Mouse (Mus musculus) layer of hippocampus, postnatal 25 days (tissue): ENCODE measurements around the gene Ccdc159. TPM values are rescaled to one million over a fixed set of nuclear protein-coding genes. Genes with fewer than 3 reads are reported as not detected.
A peak's percentile ranks its signal among the peaks of the same experiment; 100 is the strongest.

Experiments used
- DNase-seq, 2 experiments: peaks; one replicate each; pipeline ENCODE4 v3.0.0; 2022; ENCODE audit warnings: mixed read lengths in 2 of 2, low spot score in 1 of 2; ENCODE audit errors: extremely low spot score in 1 of 2
- total RNA-seq, 2 experiments: library from RNA; stranded (reverse); gene quantifications; 2 replicates each; pipeline ENCODE4 v1.2.3; 2021

Gene Ccdc159
- total RNA-seq, 2 experiments from 2014 or later: 13.2 to 18.5 TPM

- DNase-seq: no peak
Measured at GRCm38 (mm10) chr9:21932445-21933137, 5.3 kb downstream of the Ccdc159 start.

DNA sequence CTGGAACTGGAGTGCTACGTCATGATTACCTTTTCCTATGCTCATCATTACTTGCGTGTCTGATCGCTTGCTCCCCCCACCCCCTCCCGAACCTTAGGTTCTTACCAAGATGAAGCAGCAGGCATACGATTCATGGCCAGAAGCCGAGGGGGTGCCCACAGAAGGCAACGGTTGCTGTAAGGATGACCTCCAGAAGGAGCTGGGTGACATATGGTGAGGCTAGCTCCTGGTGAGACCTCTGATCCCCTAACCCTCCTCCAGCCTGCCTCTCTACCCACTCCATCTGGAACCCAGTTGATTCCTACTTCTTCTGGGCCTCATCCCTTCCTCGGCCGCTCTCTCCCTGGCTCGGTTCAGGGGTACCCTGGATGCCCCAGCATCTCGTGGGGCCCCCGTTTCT, 6.8 kb downstream of the Ccdc159 start:
- no peak for DNase-seq

GRCm38 (mm10) chr9:21935466-21936131, 8.3 kb downstream of the Ccdc159 start:
- DNase-seq: no peak

DNA sequence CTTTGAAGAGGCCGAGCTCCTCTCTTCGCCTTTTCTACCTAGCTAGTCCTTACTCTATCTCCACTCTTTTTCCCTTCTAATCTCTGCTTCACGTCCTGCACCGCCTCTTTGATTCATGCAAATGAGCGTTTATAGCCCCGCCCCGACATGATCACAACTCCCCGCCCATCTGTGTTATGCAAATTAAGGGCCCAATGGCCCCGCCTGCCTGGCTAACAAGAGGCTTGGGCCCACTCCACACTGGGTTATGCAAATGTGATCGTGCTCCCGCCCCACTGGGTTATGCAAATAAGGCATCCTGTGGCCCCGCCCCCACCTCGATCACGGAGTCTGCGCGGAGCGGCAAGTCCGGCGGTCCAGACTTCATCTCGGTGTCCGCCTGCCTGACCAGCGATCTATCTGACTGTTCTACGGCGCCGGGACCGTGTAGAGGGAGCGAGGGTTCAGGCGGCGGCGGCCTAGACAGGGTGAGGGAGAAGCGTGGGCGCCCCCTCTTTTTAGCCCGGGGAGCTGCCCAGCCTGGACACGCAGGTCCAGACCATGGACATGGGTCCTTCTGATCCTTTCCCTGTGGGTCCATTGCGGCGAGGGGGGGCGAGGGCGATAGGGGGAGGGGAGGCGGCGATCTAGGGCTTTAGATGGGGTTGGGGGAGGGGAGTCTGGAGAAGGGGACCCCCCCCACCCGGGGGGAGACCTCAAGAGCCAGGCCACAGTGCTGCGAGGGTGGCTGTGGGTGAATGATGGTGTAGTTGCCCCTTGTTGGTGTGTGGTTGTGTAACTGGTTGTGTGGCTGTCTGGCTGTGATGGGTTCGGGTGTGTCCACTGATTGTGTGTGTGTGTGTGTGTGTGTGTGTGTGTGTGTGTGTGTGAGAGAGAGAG, 9.7 kb downstream of the Ccdc159 start, which contains the start of gene Plppr2:
Gene Plppr2, plus strand, starts transcription at position 342 of the 879 bp plus-strand sequence.
- DNase-seq: peak; percentile 92 to 95

DNA sequence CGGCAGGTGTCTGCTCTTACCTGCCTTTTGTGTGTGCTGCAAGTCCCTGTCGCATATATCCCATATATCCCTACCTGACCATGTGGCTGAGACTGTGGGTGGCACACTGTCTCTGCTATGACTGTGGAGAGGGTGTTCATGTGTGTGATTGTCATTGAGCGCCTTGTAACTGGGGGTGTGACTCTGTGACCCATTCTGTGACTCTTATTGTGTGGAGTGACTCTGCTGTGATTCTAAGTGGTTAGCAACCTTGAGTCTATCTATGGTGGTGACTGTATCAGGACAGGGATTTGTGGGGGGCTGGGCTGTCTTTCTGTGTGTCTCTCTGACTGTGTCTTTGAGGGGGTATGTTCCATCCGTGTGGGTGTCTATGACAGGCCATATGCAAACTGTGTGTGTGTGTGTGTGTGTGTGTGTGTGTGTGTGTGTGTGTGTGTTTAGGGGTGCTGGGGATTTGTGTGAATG, 10.5 kb downstream of the Ccdc159 start:
- no peak for DNase-seq

GRCm38 (mm10) chr9:21938234-21938855, 11.1 kb downstream of the Ccdc159 start:
- DNase-seq: no peak

DNA sequence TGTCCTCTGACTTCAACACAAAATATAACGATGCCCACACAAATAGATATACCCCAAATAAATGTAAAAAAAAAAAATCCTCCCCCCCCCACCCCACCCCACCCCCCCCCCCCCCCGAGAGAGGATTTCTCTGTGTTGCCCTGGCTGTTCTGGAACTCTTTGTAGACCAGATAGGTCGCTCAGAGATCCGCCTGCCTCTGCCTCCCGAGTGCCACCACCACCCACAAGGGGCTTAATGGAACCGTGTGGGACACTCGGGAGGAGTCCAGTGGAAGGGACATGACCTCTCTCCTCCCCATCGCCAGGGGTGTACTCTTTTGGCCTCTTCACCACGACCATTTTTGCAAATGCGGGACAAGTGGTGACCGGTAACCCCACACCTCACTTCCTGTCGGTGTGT, 15.8 kb downstream of the Ccdc159 start:
- no peak for DNase-seq

GRCm38 (mm10) chr9:21943638-21944037, 16.4 kb downstream of the Ccdc159 start:
- no peak for DNase-seq

DNA sequence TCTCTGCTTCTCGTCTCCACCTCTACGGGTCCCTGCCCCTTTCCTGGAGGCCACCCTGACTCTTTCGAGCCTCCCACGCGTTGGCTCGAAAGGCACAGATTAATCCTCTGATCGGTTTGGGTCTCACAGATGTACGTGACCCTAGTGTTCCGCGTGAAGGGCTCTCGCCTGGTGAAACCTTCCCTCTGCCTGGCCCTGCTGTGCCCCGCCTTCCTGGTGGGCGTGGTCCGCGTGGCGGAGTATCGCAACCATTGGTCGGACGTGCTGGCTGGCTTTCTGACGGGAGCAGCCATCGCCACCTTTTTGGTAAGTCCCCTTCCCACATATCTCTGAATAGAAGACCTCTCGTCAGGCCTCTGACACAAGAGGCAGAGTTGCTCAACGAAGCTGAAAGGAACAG, 17.0 kb downstream of the Ccdc159 start:
- DNase-seq: no peak

- DNase-seq: no peak
Measured at GRCm38 (mm10) chr9:21947540-21948130, 20.4 kb downstream of the Ccdc159 start.

GRCm38 (mm10) chr9:21948146-21948545, 20.9 kb downstream of the Ccdc159 start:
- DNase-seq: no peak

DNA sequence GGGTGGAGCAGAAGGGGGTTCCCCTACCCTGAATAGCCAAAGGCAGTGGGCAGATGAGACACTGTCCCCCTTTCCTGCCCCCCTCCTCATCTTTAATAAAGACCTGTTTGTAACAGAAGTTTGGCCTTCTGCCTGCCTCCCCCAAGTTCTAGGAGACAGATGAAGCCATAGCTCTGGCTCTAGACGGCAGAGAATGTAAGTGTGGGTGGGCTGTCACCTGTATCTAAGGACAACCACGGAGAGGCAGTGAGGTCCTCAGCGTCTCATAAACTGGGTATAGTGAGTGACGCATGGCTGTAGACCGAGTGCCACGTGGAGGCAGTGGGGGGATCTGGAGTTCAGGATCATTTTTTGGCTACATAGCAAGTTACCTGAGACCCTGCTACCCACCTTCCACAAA, 21.5 kb downstream of the Ccdc159 start:
- no peak for DNase-seq

DNA sequence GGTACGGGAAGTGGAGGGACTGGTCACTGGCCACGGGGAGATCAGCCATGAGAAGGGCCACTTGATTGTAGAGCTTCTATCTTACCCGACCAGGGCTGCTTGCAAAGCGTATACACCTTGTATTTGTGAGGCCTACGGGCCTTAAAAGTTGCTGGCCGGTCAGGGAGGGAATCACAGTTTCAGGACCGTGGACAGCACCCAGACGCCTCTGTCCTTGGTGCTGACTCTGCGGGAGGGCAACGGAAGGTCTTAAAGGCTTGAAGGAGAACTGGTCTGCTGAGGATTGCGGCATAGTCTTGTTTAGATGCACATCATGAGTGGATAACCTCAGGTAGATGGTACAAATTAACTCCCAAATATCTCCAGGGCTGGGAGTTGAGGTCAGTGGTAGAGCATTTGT, 23.1 kb downstream of the Ccdc159 start:
- DNase-seq: peak in 1 of 2 experiments; percentile 67

DNA sequence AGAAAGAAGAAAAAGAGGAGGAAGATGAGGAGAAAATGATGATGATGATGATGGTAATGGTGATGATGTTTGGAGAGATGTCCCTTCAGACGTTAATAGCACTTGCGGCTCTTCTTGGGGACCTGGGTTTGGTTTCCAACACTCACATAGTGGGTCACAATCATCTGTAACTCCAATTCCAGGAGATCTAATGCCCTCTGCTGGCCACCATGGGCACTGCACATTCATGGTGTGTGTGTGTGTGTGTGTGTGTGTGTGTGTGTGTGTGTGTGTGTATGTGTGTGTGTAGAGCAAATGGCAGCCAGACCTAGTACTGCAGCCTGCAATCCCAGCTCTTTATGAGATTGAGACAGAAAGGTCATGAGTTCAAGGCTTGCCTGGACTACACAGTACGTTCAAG, 24.7 kb downstream of the Ccdc159 start:
- DNase-seq: no peak

GRCm38 (mm10) chr9:21953600-21953999, 26.3 kb downstream of the Ccdc159 start:
- DNase-seq: no peak

GRCm38 (mm10) chr9:21954635-21955034, 27.4 kb downstream of the Ccdc159 start:
- no peak for DNase-seq

DNA sequence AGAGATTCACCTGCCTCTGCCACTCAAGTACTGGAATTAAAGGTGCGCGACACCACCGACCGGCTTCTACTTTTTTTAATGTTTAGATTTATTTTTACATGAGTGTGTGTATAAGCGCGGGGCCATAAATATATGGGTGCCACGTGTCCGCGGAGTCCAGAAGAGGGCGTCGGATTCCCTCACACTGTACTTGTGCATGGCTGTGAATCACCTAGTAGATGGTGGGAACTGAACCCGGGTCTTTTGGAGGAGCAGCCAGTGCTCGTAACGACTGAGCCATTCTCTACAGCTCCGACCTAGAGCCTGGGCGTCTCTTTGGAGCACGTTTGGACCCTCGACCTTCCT, 27.9 kb downstream of the Ccdc159 start:
- no peak for DNase-seq

DNA sequence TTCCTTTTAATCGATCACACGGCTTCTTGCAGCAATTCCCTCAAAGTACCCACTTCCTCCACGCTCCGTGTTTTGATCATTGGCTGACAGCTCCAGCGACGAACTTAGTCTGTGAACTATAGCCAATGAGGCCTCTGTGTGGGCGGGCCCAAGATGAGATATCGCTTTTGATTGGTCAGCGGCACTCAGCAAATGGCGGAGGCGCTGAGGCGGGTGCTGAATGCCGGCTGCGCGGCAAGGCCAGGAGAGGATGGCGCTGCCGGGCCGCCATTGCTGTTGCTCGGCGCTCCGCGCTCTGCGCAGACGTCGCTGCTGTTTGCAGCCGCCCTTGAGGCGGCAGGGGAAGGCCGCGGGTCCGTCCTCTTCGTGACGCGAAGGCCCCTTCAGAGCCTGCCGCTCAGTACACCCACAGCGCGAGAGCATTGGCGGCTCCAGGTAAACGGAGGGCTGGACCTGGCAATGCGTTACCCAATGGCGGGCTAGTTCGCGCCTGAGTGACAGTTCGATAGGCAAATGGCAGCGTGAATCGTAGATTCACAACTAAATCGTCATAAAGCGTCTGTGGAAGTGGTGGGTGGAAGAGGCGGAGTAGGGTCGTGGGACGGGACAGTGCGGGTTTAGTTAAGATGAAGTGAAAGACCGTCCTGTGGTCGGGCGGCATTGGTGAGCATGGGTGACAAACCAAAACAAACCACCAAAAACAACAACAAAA, 28.5 kb downstream of the Ccdc159 start, which contains the start of gene Swsap1:
Gene Swsap1, plus strand, starts transcription at position 186 of the 712 bp plus-strand sequence.
- DNase-seq: peak; percentile 97 to 99

GRCm38 (mm10) chr9:21958372-21958771, 31.1 kb downstream of the Ccdc159 start:
- no peak for DNase-seq
